Mouse (Mus musculus) ES-E14 (cell line): ENCODE results near the gene Gstm1. TPM values are rescaled to one million over a fixed set of nuclear protein-coding genes. Genes with fewer than 3 reads are reported as not detected.
"Not testable (repeated sequence)": the region's sequence is repeated elsewhere in the genome, so short reads cannot be mapped to it uniquely, and the experiment has no call there.

ENCODE experiments used
- DNase-seq: peaks from one replicate; pipeline ENCODE4 v3.0.0-alpha.2; 2013; ENCODE audit warnings: low read depth, low spot score
- H3K27ac ChIP-seq: 2 replicates; pipeline ENCODE4 v1.5.1; 2012; ENCODE audit warnings: low read depth, mild to moderate bottlenecking, low read length, moderate library complexity, mixed read lengths; ENCODE audit not compliant: poor library complexity, insufficient read depth, severe bottlenecking
- H3K36me3 ChIP-seq: 2 replicates; pipeline ENCODE4 v1.6.1; 2012; ENCODE audit warnings: mild to moderate bottlenecking, low read length, moderate library complexity, mixed read lengths; ENCODE audit not compliant: control insufficient read depth, poor library complexity, insufficient read depth, severe bottlenecking
- H3K4me1 ChIP-seq, 2 experiments: fragments of 150-350 bp in 1 of 2; sonication (generic) in 1 of 2; 2 replicates each; pipeline ENCODE4 v1.6.1; 2012; ENCODE audit warnings: low read length in 2 of 2, mild to moderate bottlenecking in 1 of 2, mixed read lengths in 1 of 2; ENCODE audit not compliant: control insufficient read depth in 2 of 2, insufficient read depth in 2 of 2, poor library complexity in 1 of 2
- H3K4me3 ChIP-seq, 2 experiments: fragments of 150-350 bp in 1 of 2; sonication (generic) in 1 of 2; 2 replicates each; pipeline ENCODE4 v1.5.1; 2012; ENCODE audit warnings: low read length in 2 of 2, low read depth in 1 of 2, mild to moderate bottlenecking in 1 of 2, mixed read lengths in 1 of 2; ENCODE audit not compliant: insufficient read depth in 1 of 2, poor library complexity in 1 of 2, severe bottlenecking in 1 of 2
- H3K9ac ChIP-seq: 2 replicates; pipeline ENCODE4 v1.6.1; 2012; ENCODE audit warnings: low read depth, mild to moderate bottlenecking, low read length, mixed read lengths; ENCODE audit not compliant: poor library complexity, insufficient read depth, severe bottlenecking
- H3K9me3 ChIP-seq: fragments of 150-350 bp; sonication (generic); 2 replicates; pipeline ENCODE4 v1.6.1; 2012; ENCODE audit warnings: low read depth, mild to moderate bottlenecking, low read length; ENCODE audit not compliant: control insufficient read depth, insufficient read depth
- CHD2 ChIP-seq: IDR thresholded peaks from 2 replicates; pipeline ENCODE4 v1.6.1; 2014; ENCODE audit warnings: mild to moderate bottlenecking, low read depth, low read length, inconsistent platforms
- HCFC1 ChIP-seq: IDR thresholded peaks from 2 replicates; pipeline ENCODE4 v1.6.1; 2012; ENCODE audit warnings: low read length, inconsistent platforms, borderline replicate concordance; ENCODE audit not compliant: insufficient read depth
- MAFK ChIP-seq: IDR thresholded peaks from 2 replicates; pipeline ENCODE4 v1.6.1; 2014; ENCODE audit warnings: mild to moderate bottlenecking, low read depth, low read length, inconsistent platforms; ENCODE audit not compliant: insufficient read depth
- ZC3H11A ChIP-seq: IDR thresholded peaks from 2 replicates; pipeline ENCODE4 v1.6.1; 2012; ENCODE audit warnings: low read depth, mild to moderate bottlenecking, inconsistent platforms, low read length, borderline replicate concordance
- ZNF384 ChIP-seq: IDR thresholded peaks from 2 replicates; pipeline ENCODE4 v1.6.1; 2012; ENCODE audit warnings: low read depth, low read length, inconsistent platforms
- in situ Hi-C, 2 experiments: fragments of 600-800 bp; cut with MboI; formaldehyde crosslinking; loops; one replicate each; pipeline ENCODE4 v1.15.1; 2025; ENCODE audit warnings: low sequenced_read_pairs in 2 of 2, inconsistent platforms in 1 of 2; ENCODE audit not compliant: unreplicated experiment in 2 of 2
- total RNA-seq: library from RNA; depleted of rRNA; stranded (reverse); fragments of 300-350 nt; gene quantifications from 2 replicates; pipeline ENCODE4 v1.2.3, GENCODE M21; 2012

The Gstm1 gene
- total RNA-seq, 1 experiment = 7.9 TPM

GRCm38 (mm10) chr3:108028641-108029365, 11.0 kb upstream of the Gstm1 start:
- Histone ChIP-seq H3K36me3 (no peaks in the 10 kb centered on the region), H3K27ac (no peak overlapping the region), H3K9me3 (no peaks in the 10 kb centered on the region), H3K4me3 (no peak overlapping the region), H3K9ac (no peak overlapping the region), H3K4me1 (no peaks in the 10 kb centered on the region)
- no peak for DNase-seq
- in situ Hi-C loops = no loop called here
- TF ChIP-seq ZC3H11A (no peak), ZNF384 (no peak), HCFC1 (no peak), CHD2 (no peak), MAFK (no peak)

GRCm38 (mm10) chr3:108026597-108026996, 8.8 kb upstream of the Gstm1 start:
- Histone ChIP-seq H3K27ac (no peak overlapping the region), H3K9me3 (no peaks in the 10 kb centered on the region), H3K36me3 (no peaks in the 10 kb centered on the region), H3K9ac (no peak overlapping the region), H3K4me3 (no peak overlapping the region), H3K4me1 (peaks cover 0 to 5% of the 10 kb centered on the region in 2 experiments; a peak in 1 of 4 replicates)
- in situ Hi-C loops = no loop called here
- TF ChIP-seq ZNF384 (no peak), ZC3H11A (no peak), HCFC1 (no peak), CHD2 (no peak), MAFK (no peak)
- no peak for DNase-seq

GRCm38 (mm10) chr3:108026049-108026448, 8.3 kb upstream of the Gstm1 start:
- Histone ChIP-seq H3K4me1 (peaks cover 0 to 5% of the 10 kb centered on the region in 2 experiments; a peak in 1 of 4 replicates), H3K36me3 (no peaks in the 10 kb centered on the region), H3K9ac (no peak overlapping the region), H3K9me3 (no peaks in the 10 kb centered on the region), H3K27ac (no peak overlapping the region), H3K4me3 (no peak overlapping the region)
- no peak for DNase-seq
- TF ChIP-seq ZC3H11A (no peak), MAFK (no peak), CHD2 (no peak), ZNF384 (no peak), HCFC1 (no peak)
- in situ Hi-C loops = no loop called here

GRCm38 (mm10) chr3:108025318-108025717, 7.5 kb upstream of the Gstm1 start:
- H3K27ac ChIP-seq = no peak overlapping the region
- no peaks in the 10 kb centered on the region for H3K36me3 ChIP-seq
- TF ChIP-seq HCFC1 = no peak
- TF ChIP-seq ZNF384 = no peak
- DNase-seq = no peak
- in situ Hi-C loops = no loop called here
- H3K4me1 ChIP-seq = peaks cover 0 to 5% of the 10 kb centered on the region in 2 experiments; a peak in 1 of 4 replicates
- no peak overlapping the region for H3K9ac ChIP-seq
- no peaks in the 10 kb centered on the region for H3K9me3 ChIP-seq
- H3K4me3 ChIP-seq = no peak overlapping the region

GRCm38 (mm10) chr3:108022650-108023049, 4.9 kb upstream of the Gstm1 start:
- TF ChIP-seq ZC3H11A = no peak
- TF ChIP-seq CHD2 = no peak
- no peak for TF ChIP-seq ZNF384
- no peak for TF ChIP-seq HCFC1
- TF ChIP-seq MAFK = no peak
- H3K27ac ChIP-seq = no peak overlapping the region
- in situ Hi-C loops = no loop called here
- H3K9ac ChIP-seq = no peak overlapping the region
- H3K9me3 ChIP-seq = no peaks in the 10 kb centered on the region
- H3K4me1 ChIP-seq = peaks cover 0 to 5% of the 10 kb centered on the region in 2 experiments; a peak in 1 of 4 replicates
- no peaks in the 10 kb centered on the region for H3K36me3 ChIP-seq
- no peak for DNase-seq
- no peak overlapping the region for H3K4me3 ChIP-seq

GRCm38 (mm10) chr3:108020351-108021022, 2.7 kb upstream of the Gstm1 start:
- DNase-seq, H3K4me1 ChIP-seq, H3K9ac ChIP-seq, H3K9me3 ChIP-seq, in situ Hi-C loops, H3K27ac ChIP-seq, H3K36me3 ChIP-seq, H3K4me3 ChIP-seq: not testable (repeated sequence)

- H3K9ac ChIP-seq, H3K9me3 ChIP-seq, DNase-seq, in situ Hi-C loops, H3K36me3 ChIP-seq, H3K4me1 ChIP-seq, H3K27ac ChIP-seq, H3K4me3 ChIP-seq: not testable (repeated sequence)
These were observed 1.5 kb upstream of the Gstm1 start for GRCm38 (mm10) chr3:108019226-108019625.
